Mouse (Mus musculus): ENCODE data around the gene Olfr646. TPM values are rescaled to one million over a fixed set of nuclear protein-coding genes. Genes with fewer than 3 reads are reported as not detected.

Olfr646 gene
- under 1 TPM in 1 of 2 experiments, not detected in 1; 0.13 TPM for total RNA-seq (2023)

DNA sequence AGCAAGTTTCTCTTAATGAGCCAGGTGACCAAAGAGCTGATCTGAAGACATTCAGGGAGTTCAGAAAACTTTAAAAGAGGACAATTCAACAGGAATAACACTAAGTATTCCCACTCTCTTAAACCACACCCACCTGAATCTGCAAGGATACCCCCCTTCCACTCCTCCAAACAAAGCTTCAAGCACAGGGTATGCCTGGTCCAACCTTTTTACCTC lies at the start of gene Olfr646:
Gene Olfr646, plus strand, starts transcription at position 117 of the 216 bp plus-strand sequence.

DNA sequence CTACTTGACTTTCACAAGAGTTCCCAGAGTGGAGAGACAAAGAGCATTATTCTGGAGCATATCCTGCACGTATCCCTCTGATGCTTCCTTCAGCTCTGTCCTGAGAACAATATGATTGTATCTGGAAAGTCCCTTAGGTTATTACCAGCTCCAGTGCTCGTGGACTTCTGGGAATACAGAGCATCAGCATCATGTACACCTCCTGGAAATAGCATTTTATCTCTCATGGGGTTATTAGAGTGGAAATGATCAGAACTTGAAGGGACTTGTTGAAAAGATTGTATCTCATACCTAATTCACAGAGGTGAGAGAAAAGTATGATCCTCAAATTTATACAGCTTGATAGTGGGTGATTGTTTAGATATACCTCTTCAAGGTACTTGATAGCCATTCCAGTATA lies 43.3 kb upstream of the Olfr646 start, which contains the start of gene 4930516K23Rik:
Gene 4930516K23Rik, minus strand, starts transcription at position 101 of the 400 bp plus-strand sequence.

DNA sequence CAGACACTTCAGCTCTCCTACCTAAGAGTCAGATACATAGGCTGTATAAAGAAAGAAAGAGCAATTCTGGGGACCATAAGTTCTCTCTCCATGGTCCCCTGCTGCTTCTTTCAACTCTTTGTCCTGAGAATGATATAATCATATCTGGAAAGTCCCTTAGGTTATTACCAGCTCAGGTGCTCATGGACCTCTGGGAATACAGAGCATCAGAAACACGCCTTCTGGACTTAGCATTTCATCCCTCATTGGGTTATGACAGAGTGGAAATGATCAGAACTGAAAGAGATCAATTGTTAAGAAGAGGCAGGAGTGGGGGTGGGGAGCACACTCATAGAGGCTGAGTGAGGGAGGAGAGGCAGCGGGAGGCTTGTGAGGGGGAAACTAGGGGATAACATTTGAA lies 32.9 kb upstream of the Olfr646 start, which contains the start of gene Olfr644:
Gene Olfr644, minus strand, starts transcription at position 101 of the 400 bp plus-strand sequence.

DNA sequence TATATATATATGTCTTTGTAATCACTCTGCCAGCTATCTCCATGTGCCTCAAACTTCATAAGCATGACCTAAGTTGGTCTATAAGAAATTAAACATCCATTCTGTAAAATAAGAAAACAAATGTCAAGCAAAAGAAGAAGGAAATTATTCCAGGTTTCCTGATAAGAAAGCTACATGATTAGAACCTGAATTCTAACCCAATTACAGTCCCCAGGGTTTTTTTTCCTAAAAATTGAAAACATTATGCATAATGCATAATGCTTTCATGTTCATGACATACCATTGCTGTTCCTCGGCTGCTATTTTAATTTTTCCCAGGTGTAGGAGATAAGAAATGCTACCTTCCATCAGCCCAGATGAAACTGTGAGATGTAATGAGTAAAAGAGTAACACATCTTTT lies 19.3 kb upstream of the Olfr646 start, which contains the start of gene Olfr645:
Gene Olfr645, minus strand, starts transcription at position 101 of the 400 bp plus-strand sequence.

GRCm38 (mm10) chr7:104129726-104130125 lies 25.1 kb downstream of the Olfr646 start, which contains the start of gene Ubqln5:
Gene Ubqln5, minus strand, starts transcription at chr7:104129826.

DNA sequence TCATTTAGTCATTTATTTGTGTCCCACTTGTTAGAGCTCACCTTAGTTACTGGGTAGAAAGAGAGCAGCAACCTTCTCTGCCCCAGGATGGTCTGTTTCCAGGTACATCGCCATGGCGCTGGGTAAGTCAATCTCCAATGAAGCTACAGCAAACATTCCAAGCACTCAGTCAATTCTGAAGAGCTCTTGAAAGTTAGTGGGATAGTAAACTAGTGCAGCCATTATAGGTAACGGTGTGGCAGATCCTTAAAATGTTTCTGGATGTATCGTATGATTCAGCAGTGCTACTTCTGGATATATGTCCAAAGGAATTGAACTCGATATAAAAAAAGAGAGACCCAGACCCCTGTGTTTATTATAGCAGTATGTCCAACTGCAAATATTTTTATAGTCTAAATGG lies 32.6 kb downstream of the Olfr646 start, which contains the start of gene Olfr643:
Gene Olfr643, minus strand, starts transcription at position 101 of the 400 bp plus-strand sequence.

GRCm38 (mm10) chr7:104143179-104143578 lies 38.5 kb downstream of the Olfr646 start, which contains the start of gene Ubqln3:
Gene Ubqln3, minus strand, starts transcription at chr7:104143279.

GRCm38 (mm10) chr7:104150456-104150855 lies 45.8 kb downstream of the Olfr646 start, which contains the start of gene Ubqlnl:
Gene Ubqlnl, minus strand, starts transcription at chr7:104150556.

Other genes starting within 250 kb of the Olfr646 start
- not detected for gene Olfr66, start 218.6 kb upstream of the Olfr646 start, total RNA-seq (2023)
- gene Olfr64, start 210.4 kb upstream of the Olfr646 start, total RNA-seq (2023): not detected
- gene Olfr65, start 201.4 kb upstream of the Olfr646 start, total RNA-seq (2023): not detected
- not detected for gene Olfr631, start 176.0 kb upstream of the Olfr646 start, total RNA-seq (2023)
- gene Olfr632, start 170.5 kb upstream of the Olfr646 start, total RNA-seq (2023): not detected
- gene Olfr633, start 160.4 kb upstream of the Olfr646 start, total RNA-seq (2023): not detected
- gene Olfr635, start 133.7 kb upstream of the Olfr646 start, total RNA-seq (2023): not detected
- gene Olfr638, start 106.1 kb upstream of the Olfr646 start, total RNA-seq (2023): not detected
- gene Olfr639, start 87.6 kb upstream of the Olfr646 start, total RNA-seq (2023): under 1 TPM; 0.07 to 0.09 TPM
- gene Olfr640, start 79.3 kb upstream of the Olfr646 start, total RNA-seq (2023): not detected
- gene Olfr641, start 69.4 kb upstream of the Olfr646 start, total RNA-seq (2023): not detected
- not detected for gene Olfr642, start 52.2 kb upstream of the Olfr646 start, total RNA-seq (2023)
- gene 4930516K23Rik, start 43.4 kb upstream of the Olfr646 start, total RNA-seq (2023): not detected
- gene Olfr644, start 33.0 kb upstream of the Olfr646 start, total RNA-seq (2023): not detected
- not detected for gene Olfr645, start 19.4 kb upstream of the Olfr646 start, total RNA-seq (2023)
- not detected for gene Ubqln5, start 25.0 kb downstream of the Olfr646 start, total RNA-seq (2023)
- not detected for gene Olfr643, start 32.5 kb downstream of the Olfr646 start, total RNA-seq (2023)
- not detected for gene Ubqln3, start 38.4 kb downstream of the Olfr646 start, total RNA-seq (2023)
- not detected for gene Ubqlnl, start 45.7 kb downstream of the Olfr646 start, total RNA-seq (2023)
- gene Olfm5, start 60.0 kb downstream of the Olfr646 start, total RNA-seq (2023): not detected
- under 1 TPM; 0.13 to 0.22 TPM for gene Olfr648, start 78.5 kb downstream of the Olfr646 start, total RNA-seq (2023)
- not detected for gene Olfr649, start 91.1 kb downstream of the Olfr646 start, total RNA-seq (2023)
- 1 to 10 TPM; 1.6 TPM for gene Trim6, start 113.9 kb downstream of the Olfr646 start, total RNA-seq (2023)
- gene Trim34a, start 139.6 kb downstream of the Olfr646 start, total RNA-seq (2023): 10 to 100 TPM; 13.9 to 19.6 TPM
- gene Trim5, start 183.2 kb downstream of the Olfr646 start, total RNA-seq (2023): 10 to 100 TPM; 11.2 to 12.9 TPM
- gene Trim12a, start 210.6 kb downstream of the Olfr646 start, total RNA-seq (2023): 10 to 100 TPM; 47.0 to 57.4 TPM
- under 1 TPM; 0.68 to 0.79 TPM for gene Trim34b, start 224.6 kb downstream of the Olfr646 start, total RNA-seq (2023)
- 10 to 100 TPM; 26.0 to 29.6 TPM for gene Trim12c, start 248.5 kb downstream of the Olfr646 start, total RNA-seq (2023)

Measured in neutrophil, adult 83 days (primary cell).